Mouse (Mus musculus) frontal cortex, postnatal 36 days (tissue): ENCODE measurements at regions not wholly inside any gene's neighbourhood (a gene's known extent, or its start where the extent isn't known, plus 50 kb on each side); places are given as distances from the start of the nearest gene placed in this dataset.

ENCODE experiments used
- DNase-seq, 2 experiments: peaks; one replicate each; pipeline ENCODE4 v3.0.0; 2022; ENCODE audit warnings: low spot score in 2 of 2

GRCm38 (mm10) chr10:17551869-17552268 is 171.1 kb upstream of the Cited2 start:
- no peak for DNase-seq

- DNase-seq = no peak
Observed at GRCm38 (mm10) chr10:17552277-17552676, 170.7 kb upstream of the Cited2 start.

- DNase-seq = no peak
Observed at GRCm38 (mm10) chr10:17556391-17556790, 166.6 kb upstream of the Cited2 start.

- no peak for DNase-seq
Observed at GRCm38 (mm10) chr10:17559370-17559955, 163.6 kb upstream of the Cited2 start.

GRCm38 (mm10) chr10:17559980-17560379 is 163.0 kb upstream of the Cited2 start:
- DNase-seq = no peak

GRCm38 (mm10) chr10:17561466-17561865 is 161.6 kb upstream of the Cited2 start:
- no peak for DNase-seq

GRCm38 (mm10) chr10:17561977-17562376 is 161.0 kb upstream of the Cited2 start:
- no peak for DNase-seq

- peak in 1 of 2 experiments; percentile 26 for DNase-seq
Observed at GRCm38 (mm10) chr10:17562410-17563350, 160.3 kb upstream of the Cited2 start.

- no peak for DNase-seq
Observed at GRCm38 (mm10) chr10:17563351-17563749, 159.7 kb upstream of the Cited2 start.

GRCm38 (mm10) chr10:17564895-17565620 is 158.0 kb upstream of the Cited2 start:
- DNase-seq = peak in 1 of 2 experiments; percentile 34

- no peak for DNase-seq
Observed at GRCm38 (mm10) chr10:17566975-17567374, 156.0 kb upstream of the Cited2 start.

GRCm38 (mm10) chr10:17567631-17568030 is 155.4 kb upstream of the Cited2 start:
- no peak for DNase-seq

GRCm38 (mm10) chr10:17569577-17570113 is 153.4 kb upstream of the Cited2 start:
- DNase-seq = no peak

- DNase-seq = no peak
Observed at GRCm38 (mm10) chr10:17574894-17575293, 148.1 kb upstream of the Cited2 start.

- DNase-seq = no peak
Observed at GRCm38 (mm10) chr10:17575448-17576332, 147.3 kb upstream of the Cited2 start.

- DNase-seq = no peak
Observed at GRCm38 (mm10) chr10:17576333-17576750, 146.7 kb upstream of the Cited2 start.

- no peak for DNase-seq
Observed at GRCm38 (mm10) chr10:17579463-17579862, 143.6 kb upstream of the Cited2 start.

GRCm38 (mm10) chr10:17584842-17585241 is 138.2 kb upstream of the Cited2 start:
- DNase-seq = no peak

GRCm38 (mm10) chr10:17586910-17587309 is 136.1 kb upstream of the Cited2 start:
- DNase-seq = no peak

- DNase-seq = peak in 1 of 2 experiments; percentile 14
Observed at GRCm38 (mm10) chr10:17589136-17589535, 133.9 kb upstream of the Cited2 start.

GRCm38 (mm10) chr10:17590195-17590594 is 132.8 kb upstream of the Cited2 start:
- no peak for DNase-seq
